Mouse (Mus musculus) hindbrain, embryonic 11.5 days (tissue): ENCODE data around the gene Gm40193. TPM values are rescaled to one million over a fixed set of nuclear protein-coding genes. Genes with fewer than 3 reads are reported as not detected.

Experiments used
- ATAC-seq: fragments of 200-750 bp; cut with Nextera tagmentation; 2 replicates; pipeline ENCODE4 v1.8.0; 2017; ENCODE audit warnings: mild to moderate bottlenecking, moderate TSS enrichment, moderate library complexity; ENCODE audit not compliant: low FRiP score
- DNase-seq: peaks from one replicate; pipeline ENCODE4 v3.0.0-alpha.2; 2015; ENCODE audit warnings: low spot score
- H3K27ac ChIP-seq: fragments of 300-500 bp; sonication (generic); 2 replicates; pipeline ENCODE4 v1.5.1; 2014; ENCODE audit warnings: mild to moderate bottlenecking, low read depth, low read length
- H3K27me3 ChIP-seq: fragments of 300-500 bp; sonication (generic); 2 replicates; pipeline ENCODE4 v1.6.1; 2014; ENCODE audit warnings: mild to moderate bottlenecking, low read length, moderate library complexity, mixed read lengths; ENCODE audit not compliant: control insufficient read depth, insufficient read depth
- H3K36me3 ChIP-seq: fragments of 300-500 bp; sonication (generic); 2 replicates; pipeline ENCODE4 v1.6.1; 2014; ENCODE audit warnings: mild to moderate bottlenecking, low read length, moderate library complexity, mixed read lengths; ENCODE audit not compliant: control insufficient read depth, insufficient read depth
- H3K4me1 ChIP-seq: fragments of 300-500 bp; sonication (generic); replicated peaks from 2 replicates; pipeline ENCODE4 v1.6.1; 2014; ENCODE audit warnings: low read length, mixed read lengths; ENCODE audit not compliant: control insufficient read depth, insufficient read depth
- H3K4me2 ChIP-seq: fragments of 300-500 bp; sonication (generic); replicated peaks from 2 replicates; pipeline ENCODE4 v1.6.1; 2014; ENCODE audit warnings: mild to moderate bottlenecking, low read depth, low read length
- H3K4me3 ChIP-seq: fragments of 300-500 bp; sonication (generic); 2 replicates; pipeline ENCODE4 v1.5.1; 2014; ENCODE audit warnings: low read depth, low read length
- H3K9ac ChIP-seq: fragments of 300-500 bp; sonication (generic); 2 replicates; pipeline ENCODE4 v1.6.1; 2014; ENCODE audit warnings: low read depth, low read length
- H3K9me3 ChIP-seq: fragments of 300-500 bp; sonication (generic); 2 replicates; pipeline ENCODE4 v1.6.1; 2016; ENCODE audit warnings: low read length; ENCODE audit not compliant: control insufficient read depth
- WGBS: fragments of 180-500 bp; shearing (Covaris S2); extraction: QIAGEN DNeasy Blood & Tissue Kit; methylation state at CpG from one replicate; pipeline ENCODE4 v1.1.7; 2014; 5-methylcytosine and 5-hydroxymethylcytosine counted together
- polyA plus RNA-seq: library from polyadenylated mRNA; unstranded; fragments of >200 nt; fragmentation: Nextera tagmentation; extraction: Ambion mirVana; gene quantifications from 2 replicates; pipeline ENCODE4 v1.2.1, GENCODE M21; 2014

Gm40193 gene
- polyA plus RNA-seq, 1 experiment from 2014 or later = not detected

GRCm38 (mm10) chr11:70485498-70485897, 47.2 kb downstream of the Gm40193 start:
- no peaks in the 10 kb centered on the region for H3K36me3 ChIP-seq
- H3K9ac ChIP-seq = no peak overlapping the region
- 58% methylated on average over 2 of the region's 2 CpGs for WGBS
- no peaks in the 10 kb centered on the region for H3K9me3 ChIP-seq
- no peak overlapping the region for H3K27ac ChIP-seq
- H3K4me3 ChIP-seq = no peak overlapping the region
- no peak for ATAC-seq
- H3K4me2 ChIP-seq = no peak overlapping the region
- no peaks in the 10 kb centered on the region for H3K4me1 ChIP-seq
- H3K27me3 ChIP-seq = no peaks in the 10 kb centered on the region
- no peak for DNase-seq

Other genes with a start within 250 kb of the Gm40193 start
- gene Alox12e, start 210.3 kb downstream of the Gm40193 start, polyA plus RNA-seq = not detected in 2 replicates
- 0.18 TPM in 1 of 2 replicates, not detected in the other for gene Alox15, start 180.9 kb downstream of the Gm40193 start, polyA plus RNA-seq
- gene Pelp1, start 122.9 kb downstream of the Gm40193 start, polyA plus RNA-seq = 31.0 and 32.0 TPM in 2 replicates
- 27.8 and 38.1 TPM in 2 replicates for gene Arrb2, start 100.3 kb downstream of the Gm40193 start, polyA plus RNA-seq
- gene Med11, start 81.0 kb downstream of the Gm40193 start, polyA plus RNA-seq = 40.2 and 42.0 TPM in 2 replicates
- 0.22 and 0.43 TPM in 2 replicates for gene Zmynd15, start 73.5 kb downstream of the Gm40193 start, polyA plus RNA-seq
- gene Cxcl16, start 73.0 kb downstream of the Gm40193 start, polyA plus RNA-seq = 0.42 and 1.2 TPM in 2 replicates
- gene Tm4sf5, start 27.7 kb downstream of the Gm40193 start, polyA plus RNA-seq = 0.45 TPM in 1 of 2 replicates, not detected in the other
- gene Vmo1, start 18.3 kb downstream of the Gm40193 start, polyA plus RNA-seq = 0.36 TPM in 1 of 2 replicates, not detected in the other
- 0.14 and 0.45 TPM in 2 replicates for gene Gltpd2, start 13.7 kb downstream of the Gm40193 start, polyA plus RNA-seq
- 895 and 918 TPM in 2 replicates for gene Psmb6, start 7.6 kb downstream of the Gm40193 start, polyA plus RNA-seq
- 2.5 and 2.9 TPM in 2 replicates for gene Pld2, start 7.1 kb upstream of the Gm40193 start, polyA plus RNA-seq
- gene Mink1, start 29.9 kb upstream of the Gm40193 start, polyA plus RNA-seq = 11.9 and 17.6 TPM in 2 replicates
- gene 4930544D05Rik, start 82.9 kb upstream of the Gm40193 start, polyA plus RNA-seq = not detected in 2 replicates
- gene Chrne, start 86.3 kb upstream of the Gm40193 start, polyA plus RNA-seq = not detected in 2 replicates
- gene Gp1ba, start 106.2 kb upstream of the Gm40193 start, polyA plus RNA-seq = 0.64 and 1.2 TPM in 2 replicates
- gene Rnf167, start 114.3 kb upstream of the Gm40193 start, polyA plus RNA-seq = 86.6 and 94.3 TPM in 2 replicates
- 138 and 145 TPM in 2 replicates for gene Slc25a11, start 114.5 kb upstream of the Gm40193 start, polyA plus RNA-seq
- gene Pfn1, start 121.7 kb upstream of the Gm40193 start, polyA plus RNA-seq = 1,409 and 1,523 TPM in 2 replicates
- 23.2 and 26.2 TPM in 2 replicates for gene Eno3, start 124.3 kb upstream of the Gm40193 start, polyA plus RNA-seq
- 151 and 176 TPM in 2 replicates for gene Spag7, start 136.5 kb upstream of the Gm40193 start, polyA plus RNA-seq
- gene Camta2, start 155.2 kb upstream of the Gm40193 start, polyA plus RNA-seq = 8.2 and 9.2 TPM in 2 replicates
- 0.63 and 1.9 TPM in 2 replicates for gene Inca1, start 167.2 kb upstream of the Gm40193 start, polyA plus RNA-seq
- 5.9 and 6.0 TPM in 2 replicates for gene Kif1c, start 167.6 kb upstream of the Gm40193 start, polyA plus RNA-seq
- gene Zfp3, start 231.3 kb upstream of the Gm40193 start, polyA plus RNA-seq = 9.0 and 11.1 TPM in 2 replicates